Mouse (Mus musculus) liver, postnatal 0 days (tissue): ENCODE data around the gene Lekr1.

Source experiments
- CTCF ChIP-seq: sonication (generic); IDR thresholded peaks from 2 replicates; pipeline ENCODE4 v1.5.1; 2016; ENCODE audit warnings: antibody characterized with exemption, low read depth
- EP300 ChIP-seq: IDR thresholded peaks from 2 replicates; pipeline ENCODE4 v1.6.1; 2016; ENCODE audit warnings: antibody characterized with exemption, low read depth, mild to moderate bottlenecking

DNA sequence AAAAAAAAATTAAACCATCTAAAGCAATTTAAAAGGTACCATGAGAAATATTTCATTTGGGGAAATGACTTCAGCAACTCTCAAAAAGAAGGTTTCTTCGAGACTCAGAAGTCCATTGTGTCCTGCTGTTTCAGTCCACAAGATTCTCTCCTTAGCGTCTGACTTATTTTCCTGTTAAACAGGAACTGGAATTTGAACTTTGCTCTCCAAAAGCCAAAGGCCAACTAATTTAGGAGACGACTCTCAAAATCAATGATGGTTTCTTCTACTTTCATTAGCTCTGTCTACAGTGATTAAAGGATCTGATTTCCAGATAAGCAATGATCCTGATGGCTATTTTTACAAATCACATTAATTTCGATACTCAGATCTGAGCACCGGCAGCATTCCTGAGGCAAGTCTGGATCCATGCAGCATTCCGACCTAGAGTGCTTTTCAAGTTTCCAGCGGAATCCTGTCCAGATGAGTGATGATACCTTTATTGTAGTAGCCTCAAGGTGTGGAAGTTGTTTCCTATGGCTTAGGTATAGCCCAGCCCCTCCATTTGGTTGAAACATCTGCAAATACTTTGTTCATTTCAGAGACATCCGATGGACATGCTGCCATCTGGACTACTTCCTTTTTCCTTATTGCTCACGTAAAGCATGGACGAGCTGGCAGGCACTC, 11.4 kb upstream of the Lekr1 start:
- TF ChIP-seq CTCF (no peak), EP300 (no peak)
